Mouse (Mus musculus) lung, adult 2 months (tissue): Measurements from ENCODE around the gene Nol7. TPM values are rescaled to one million over a fixed set of nuclear protein-coding genes. Genes with fewer than 3 reads are reported as not detected.

Experiments
- DNase-seq: peaks from one replicate; pipeline ENCODE4 v3.0.0; 2022
- H3K4me1 ChIP-seq: fragments of 200-500 bp; 2 replicates; pipeline ENCODE4 v1.6.1; 2011; ENCODE audit warnings: low read length; ENCODE audit not compliant: control insufficient read depth, insufficient read depth
- H3K4me3 ChIP-seq: fragments of 200-500 bp; replicated peaks from 2 replicates; pipeline ENCODE3; 2011; ENCODE audit warnings: low read depth, mild to moderate bottlenecking, control low read depth, low read length; ENCODE audit errors: extremely low read depth
- CTCF ChIP-seq: fragments of 200-500 bp; IDR thresholded peaks from 2 replicates; pipeline ENCODE4 v1.5.1; 2011; ENCODE audit warnings: mild to moderate bottlenecking, low read length, control low read depth; ENCODE audit not compliant: insufficient read depth
- POLR2A ChIP-seq: fragments of 200-500 bp; IDR thresholded peaks from 2 replicates; pipeline ENCODE4 v1.6.1; 2011; ENCODE audit warnings: low read depth, mild to moderate bottlenecking, control low read depth, low read length, borderline replicate concordance; ENCODE audit errors: extremely low read depth
- WGBS: fragments of 180-500 bp; shearing (Covaris S2); methylation state at CpG from one replicate; pipeline ENCODE4 v1.1.7; 2018; 5-methylcytosine and 5-hydroxymethylcytosine counted together
- polyA plus RNA-seq: library from polyadenylated mRNA; depleted of rRNA; stranded (reverse); fragments of >200 nt; gene quantifications from 2 replicates; pipeline ENCODE4 v1.2.3, GENCODE M21; 2012; rRNA removed

Gene Nol7
- polyA plus RNA-seq, 1 experiment: 45.6 TPM

DNA sequence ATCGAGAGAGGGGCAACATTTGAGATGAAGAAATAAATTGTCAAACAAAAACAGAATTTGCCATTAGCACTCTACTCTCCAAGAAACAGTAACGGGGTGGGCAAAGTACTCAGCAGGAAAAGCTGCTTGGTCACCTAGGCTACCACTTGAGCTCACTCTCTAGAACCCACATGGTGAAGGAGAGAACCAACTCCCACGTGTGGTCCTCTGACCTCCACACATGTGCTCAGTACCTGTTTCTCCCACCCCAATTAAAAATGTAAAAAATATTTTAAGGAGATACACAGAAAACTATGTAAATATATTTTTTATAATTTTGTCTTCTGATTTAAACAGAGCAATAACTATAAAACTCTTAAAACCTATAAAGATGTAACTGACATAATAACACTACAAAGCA, 49.5 kb downstream of the Nol7 start:
- H3K4me3 ChIP-seq: no peak overlapping the region
- H3K4me1 ChIP-seq: peaks cover 10% of the 10 kb centered on the region; the same call in 1 of the 2 replicates
- DNase-seq: no peak
- 48% methylated on average over 3 of the region's 3 CpGs for WGBS
- TF ChIP-seq CTCF (no peak), POLR2A (no peak)

DNA sequence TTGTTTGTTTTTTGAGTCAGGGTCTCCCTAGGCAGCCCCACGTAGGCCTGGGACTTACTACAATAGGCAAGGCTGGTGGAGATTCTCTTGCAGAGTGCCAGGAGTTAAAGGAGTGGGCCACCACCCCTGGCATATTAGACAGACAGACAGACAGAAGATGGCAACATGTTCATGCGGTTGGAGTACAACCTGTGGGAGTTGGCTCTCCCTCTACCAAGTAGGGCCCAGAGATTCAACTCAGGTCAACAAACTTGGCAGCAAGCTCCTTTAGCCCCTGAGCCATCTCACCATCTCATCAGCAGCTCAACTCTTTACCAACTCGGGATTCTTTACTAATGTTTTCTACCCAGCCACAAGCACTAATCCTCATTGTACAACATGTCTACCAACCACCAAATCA, 52.5 kb downstream of the Nol7 start:
- TF ChIP-seq CTCF (no peak), POLR2A (no peak)
- peaks cover 25% of the 10 kb centered on the region for H3K4me1 ChIP-seq
- DNase-seq: no peak
- H3K4me3 ChIP-seq: no peak overlapping the region
- 77% methylated on average over 3 of the region's 3 CpGs for WGBS

- Histone ChIP-seq H3K4me1 (peaks cover 25% of the 10 kb centered on the region), H3K4me3 (no peak overlapping the region)
- 56% methylated on average over 2 of the region's 2 CpGs for WGBS
- no peak for DNase-seq
- TF ChIP-seq CTCF (no peak), POLR2A (no peak)
Observed at GRCm38 (mm10) chr13:43452177-43452576, 54.0 kb downstream of the Nol7 start.

DNA sequence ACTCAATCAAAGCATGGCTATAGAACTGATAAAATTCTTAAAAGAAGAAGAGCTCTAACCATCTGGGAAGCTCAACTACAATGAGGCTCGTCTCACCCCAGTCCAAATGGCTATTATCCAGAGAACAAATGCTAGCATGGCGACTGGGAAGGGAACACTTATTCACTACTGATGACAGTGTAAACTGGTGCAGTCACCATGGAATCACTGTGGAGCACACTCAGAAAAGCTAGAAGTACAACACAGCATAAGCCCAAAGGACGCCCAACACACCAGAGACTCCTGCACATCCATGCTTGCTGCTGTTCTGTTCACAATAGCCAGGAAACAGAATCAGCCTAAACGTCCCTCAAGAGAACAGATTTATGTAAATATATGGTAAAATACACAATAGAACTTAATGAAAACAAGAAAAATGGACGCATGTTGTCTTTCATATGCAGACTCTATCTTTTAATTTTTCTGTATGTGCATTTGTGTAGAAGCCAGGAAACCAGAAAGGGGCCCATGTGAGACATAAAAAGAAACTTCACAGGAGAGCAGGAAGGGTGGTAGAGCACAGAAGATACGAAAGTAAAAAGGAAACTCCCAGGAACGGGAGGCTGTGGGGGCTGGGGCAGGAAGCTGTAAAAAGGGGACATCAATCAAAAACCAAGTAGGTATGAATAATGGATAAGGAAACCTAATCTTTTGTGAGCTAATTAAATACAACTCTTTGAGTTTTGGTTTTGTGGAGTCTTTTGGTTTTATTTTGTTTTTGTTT, 54.8 kb downstream of the Nol7 start:
- 29% methylated on average over 7 of the region's 7 CpGs for WGBS
- no peak for DNase-seq
- TF ChIP-seq CTCF (no peak), POLR2A (no peak)

DNA sequence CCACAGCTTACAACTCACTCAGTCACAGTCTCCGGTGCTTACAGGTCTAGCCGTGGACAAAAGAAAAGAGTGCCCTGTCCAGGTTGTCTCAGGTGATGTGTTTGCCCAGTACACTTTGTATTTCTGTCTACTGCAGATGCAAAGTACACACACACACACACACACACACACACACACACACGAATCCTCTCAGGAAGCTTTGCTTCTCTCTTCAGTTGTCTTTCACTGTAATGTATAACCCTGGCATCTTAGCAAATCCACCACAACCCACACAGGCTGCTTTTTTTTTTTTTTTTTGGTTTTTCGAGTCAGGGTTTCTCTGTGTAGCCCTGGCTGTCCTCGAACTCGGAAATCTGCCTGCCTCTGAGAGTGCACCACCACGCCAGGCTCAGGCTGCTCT, 56.2 kb downstream of the Nol7 start:
- DNase-seq: no peak
- H3K4me3 ChIP-seq: no peak overlapping the region
- TF ChIP-seq POLR2A (no peak), CTCF (no peak)
- 61% methylated on average over 7 of the region's 7 CpGs for WGBS
- H3K4me1 ChIP-seq: peaks cover 27% of the 10 kb centered on the region

More for the DNA sequence above, 54.8 kb downstream of the Nol7 start:
- Histone ChIP-seq H3K4me3 (no peak overlapping the region), H3K4me1 (peaks cover 23% of the 10 kb centered on the region)

Other genes starting within 250 kb of the Nol7 start
- 8.1 and 16.5 TPM in 2 replicates for gene Tbc1d7, start 226.9 kb upstream of the Nol7 start, polyA plus RNA-seq
- 11.7 and 12.9 TPM in 2 replicates for gene Gfod1, start 94.2 kb upstream of the Nol7 start, polyA plus RNA-seq
- gene Sirt5, start 32.9 kb upstream of the Nol7 start, polyA plus RNA-seq: 8.4 and 8.9 TPM in 2 replicates
- gene Ranbp9, start 82.9 kb downstream of the Nol7 start, polyA plus RNA-seq: 17.1 and 17.7 TPM in 2 replicates
- gene Mcur1, start 161.8 kb downstream of the Nol7 start, polyA plus RNA-seq: 23.2 and 24.3 TPM in 2 replicates
- 0.07 TPM in 1 of 2 replicates, not detected in the other for gene Rnf182, start 217.3 kb downstream of the Nol7 start, polyA plus RNA-seq